Mouse (Mus musculus): ENCODE measurements around the gene Map4k3. TPM values are rescaled to one million over a fixed set of nuclear protein-coding genes. Genes with fewer than 3 reads are reported as not detected.
A peak's percentile ranks its signal among the peaks of the same experiment; 100 is the strongest.

The Map4k3 gene
- total and polyA plus RNA-seq, 3 experiments = 3.2 to 4.1 TPM; not detected in 1

DNA sequence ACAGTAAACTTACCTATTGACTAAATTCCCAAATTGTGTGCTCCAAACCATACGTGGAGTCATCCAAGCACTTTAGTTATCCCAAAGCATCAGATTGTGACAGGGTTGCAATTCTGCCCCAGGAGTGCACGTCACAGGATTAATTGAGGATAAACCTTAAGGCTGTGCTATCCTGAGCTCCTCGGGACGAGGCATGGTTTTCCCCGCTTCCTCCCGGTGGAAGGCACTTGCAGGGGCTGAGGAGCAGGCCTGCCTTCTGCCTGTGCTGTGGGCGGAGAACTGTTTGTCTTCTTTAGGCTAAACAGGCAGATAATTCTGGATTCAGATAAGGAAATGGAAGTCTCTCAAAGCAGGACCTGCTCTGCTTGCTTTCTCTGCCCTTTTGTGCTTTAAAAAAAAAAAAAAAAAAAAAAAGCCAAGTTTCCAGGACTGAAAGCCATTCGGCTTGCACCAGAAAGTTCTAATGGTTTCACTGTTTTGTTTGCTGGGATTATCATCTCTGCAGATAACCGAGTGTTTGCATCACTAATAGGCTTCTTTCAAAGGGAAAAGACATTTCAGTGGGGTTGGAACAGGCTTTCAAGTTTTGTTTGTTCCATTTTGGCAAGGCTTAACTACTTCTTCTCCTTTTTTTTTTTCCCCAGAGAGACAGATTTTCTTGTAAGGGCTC lies 930 bp upstream of the Map4k3 start:
- H3K4me3 ChIP-seq (ENCODE audit: control insufficient read depth in 1 of 2, insufficient read depth in 1 of 2, low read depth in 2 of 2, low read length in 2 of 2) = peak overlapping the region; percentile 44 to 85
- H3K9me3 ChIP-seq (replicated peaks; ENCODE audit: insufficient read depth, low read length) = no peaks in the 10 kb centered on the region
- DNase-seq (ENCODE audit: low read depth, low spot score) = peak; percentile 46
- H3K9ac ChIP-seq (ENCODE audit: control insufficient read depth, low read depth, low read length, poor library complexity, severe bottlenecking) = no peak overlapping the region; the same call in 1 of the 2 replicates
- peaks cover 7% of the 10 kb centered on the region for H3K79me2 ChIP-seq (ENCODE audit: control insufficient read depth, insufficient read depth, low read length, poor library complexity)
- no peaks in the 10 kb centered on the region for H3K27me3 ChIP-seq (ENCODE audit: control insufficient read depth in 1 of 2, insufficient read depth in 2 of 2, low read length in 2 of 2)
- peak overlapping the region; percentile 62 for H3K27ac ChIP-seq (ENCODE audit: control insufficient read depth, low read depth, low read length)
- H3K4me1 ChIP-seq (ENCODE audit: control insufficient read depth in 1 of 2, insufficient read depth in 2 of 2, low read length in 2 of 2) = peaks cover 8 to 25% of the 10 kb centered on the region in 2 experiments
- TF ChIP-seq TAL1 (IDR thresholded peaks at IDR 0.05; ENCODE audit: low read length) = no peak
- 0 out of 4 replicates have a peak, but pooled peaks of 1 of the 2 experiments have one; percentile 15 for TF ChIP-seq EP300 (IDR thresholded peaks at IDR 0.05; ENCODE audit: low read depth in 1 of 2, low read length in 2 of 2)
- no peak for TF ChIP-seq MAFK (IDR thresholded peaks at IDR 0.05; ENCODE audit: borderline replicate concordance, low read depth, low read length)
- 0 out of 2 replicates have a peak, but pooled peaks have one; percentile 18 for TF ChIP-seq MAX (IDR thresholded peaks at IDR 0.05; ENCODE audit: low read length)
- TF ChIP-seq NELFE (IDR thresholded peaks at IDR 0.05; ENCODE audit: low read depth, low read length) = no peak
- TF ChIP-seq GATA1 (IDR thresholded peaks at IDR 0.05; ENCODE audit: low read depth, low read length) = 0 out of 2 replicates have a peak, but pooled peaks have one; percentile 6
- no peak for TF ChIP-seq POLR2A (IDR thresholded peaks at IDR 0.05; ENCODE audit: control insufficient read depth in 1 of 2, insufficient read depth in 1 of 2, low read depth in 1 of 2, low read length in 2 of 2, poor library complexity in 1 of 2)
- no peak for TF ChIP-seq ELF1 (IDR thresholded peaks at IDR 0.05; ENCODE audit: low read depth, low read length)
- TF ChIP-seq POLR2AphosphoS5 (IDR thresholded peaks at IDR 0.05; ENCODE audit: borderline replicate concordance, low read depth, low read length) = no peak
- peak; percentile 87 for TF ChIP-seq ZNF384 (IDR thresholded peaks at IDR 0.05; ENCODE audit: low read depth, low read length)
- no peak for TF ChIP-seq UBTF (IDR thresholded peaks at IDR 0.05; ENCODE audit: borderline replicate concordance, insufficient read depth, low read depth, low read length)
- TF ChIP-seq TCF12 (IDR thresholded peaks at IDR 0.05; ENCODE audit: low read depth, low read length) = no peak
- no peak for TF ChIP-seq ZKSCAN1 (IDR thresholded peaks at IDR 0.05; ENCODE audit: low read depth, low read length)
- no peak for TF ChIP-seq ETS1 (IDR thresholded peaks at IDR 0.05; ENCODE audit: low read depth, low read length)
- no peak for TF ChIP-seq CHD1 (IDR thresholded peaks at IDR 0.05; ENCODE audit: low read depth, low read length)
- H3K36me3 ChIP-seq (ENCODE audit: control insufficient read depth in 1 of 2, insufficient read depth in 2 of 2, low read length in 2 of 2) = peaks cover 0 to 20% of the 10 kb centered on the region in 2 experiments; a peak in 2 of 4 replicates

GRCm38 (mm10) chr17:80727341-80727951 lies 839 bp downstream of the Map4k3 start:
- Histone ChIP-seq H3K4me1 (ENCODE audit: control insufficient read depth in 1 of 2, insufficient read depth in 2 of 2, low read length in 2 of 2) (peaks cover 7 to 20% of the 10 kb centered on the region in 2 experiments), H3K36me3 (ENCODE audit: control insufficient read depth in 1 of 2, insufficient read depth in 2 of 2, low read length in 2 of 2) (peaks cover 0 to 17% of the 10 kb centered on the region in 2 experiments; a peak in 2 of 4 replicates), H3K4me3 (ENCODE audit: control insufficient read depth in 1 of 2, insufficient read depth in 1 of 2, low read depth in 2 of 2, low read length in 2 of 2) (peak overlapping the region; percentile 70 to 98), H3K27me3 (ENCODE audit: control insufficient read depth in 1 of 2, insufficient read depth in 2 of 2, low read length in 2 of 2) (no peaks in the 10 kb centered on the region), H3K79me2 (ENCODE audit: control insufficient read depth, insufficient read depth, low read length, poor library complexity) (peaks cover 7% of the 10 kb centered on the region), H3K9ac (ENCODE audit: control insufficient read depth, low read depth, low read length, poor library complexity, severe bottlenecking) (peak overlapping the region; percentile 84), H3K27ac (ENCODE audit: control insufficient read depth, low read depth, low read length) (peak overlapping the region; percentile 47), H3K9me3 (replicated peaks; ENCODE audit: insufficient read depth, low read length) (no peaks in the 10 kb centered on the region)
- TF ChIP-seq MAFK (IDR thresholded peaks at IDR 0.05; ENCODE audit: borderline replicate concordance, low read depth, low read length) (no peak), UBTF (IDR thresholded peaks at IDR 0.05; ENCODE audit: borderline replicate concordance, insufficient read depth, low read depth, low read length) (peak; percentile 51; the same call in 1 of the 2 replicates), NELFE (IDR thresholded peaks at IDR 0.05; ENCODE audit: low read depth, low read length) (no peak)
- DNase-seq (ENCODE audit: low read depth, low spot score) = peak; percentile 59
